8 mouse cellular contexts compared by ENCODE assay signal in the genomic region with DNA sequence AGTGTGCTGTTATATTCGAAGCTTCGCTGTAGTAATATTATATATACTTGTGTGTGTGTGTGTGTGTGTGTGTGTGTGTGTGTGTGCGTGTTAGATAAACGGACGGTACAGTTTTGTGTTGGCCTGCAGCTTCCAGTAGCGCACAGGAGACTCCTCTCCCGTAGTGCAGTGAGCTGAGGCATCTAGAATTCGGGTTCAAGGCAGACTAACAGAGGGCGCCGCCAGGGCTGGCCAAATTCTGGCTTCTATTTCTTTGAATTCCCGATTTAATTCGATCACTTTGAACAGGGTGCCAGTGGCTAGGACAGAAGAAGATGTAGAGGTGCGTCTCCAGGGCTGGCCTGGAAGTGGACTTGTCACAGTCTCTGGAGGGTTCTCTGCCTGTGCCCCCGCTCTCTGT. TPM values are rescaled to one million over a fixed set of nuclear protein-coding genes. Genes with fewer than 3 reads are reported as not detected.
DNase-seq lines count a peak whose midpoint lies in the region; ATAC-seq lines count a peak whose summit lies in the region.

No protein-coding gene starts in this region.

- H3K36me3 ChIP-seq in heart, embryonic 10.5 days, result no peaks in the 10 kb centered on the region
- no peaks in the 10 kb centered on the region for H3K36me3 ChIP-seq in embryonic facial prominence, embryonic 10.5 days (replicated peaks)
- no peaks in the 10 kb centered on the region for H3K36me3 ChIP-seq in hindbrain, embryonic 16.5 days (ENCODE audit: control insufficient read depth, insufficient read depth, low read length)
- no peaks in the 10 kb centered on the region for H3K36me3 ChIP-seq in midbrain, embryonic 12.5 days

- no peak overlapping the region for H3K9ac ChIP-seq in hindbrain, embryonic 16.5 days (ENCODE audit: low read depth, low read length)
- H3K9ac ChIP-seq in midbrain, embryonic 12.5 days (replicated peaks), result no peak overlapping the region

- WGBS in heart, embryonic 10.5 days, result 15% methylated on average over 14 of the region's 14 CpGs
- 10% methylated on average over 14 of the region's 14 CpGs for WGBS in embryonic facial prominence, embryonic 10.5 days
- 9% methylated on average over 14 of the region's 14 CpGs for WGBS in hindbrain, embryonic 16.5 days
- WGBS in midbrain, embryonic 12.5 days, result 9% methylated on average over 14 of the region's 14 CpGs

- H3K4me3 ChIP-seq in heart, embryonic 10.5 days, result peak overlapping the region; percentile 78
- H3K4me3 ChIP-seq in embryonic facial prominence, embryonic 10.5 days, result peak overlapping the region; percentile 72
- peak overlapping the region; percentile 69 for H3K4me3 ChIP-seq in hindbrain, embryonic 16.5 days (ENCODE audit: low read length)
- no peak overlapping the region for H3K4me3 ChIP-seq in midbrain, embryonic 12.5 days

- no peak for DNase-seq in heart, embryonic 10.5 days (ENCODE audit: low spot score)
- DNase-seq in heart, postnatal 25 days (ENCODE audit: low spot score), result no peak
- peak; percentile 42 for DNase-seq in embryonic facial prominence, embryonic 10.5 days (ENCODE audit: low spot score)
- no peak for DNase-seq in left cerebral cortex, postnatal 4 days
- DNase-seq in gastrocnemius, postnatal 10 days, result no peak
- DNase-seq in natural killer cell, adult 2 months (ENCODE audit: low spot score in 2 of 2), result no peak

- H3K9me3 ChIP-seq in heart, embryonic 10.5 days, result no peaks in the 10 kb centered on the region
- no peaks in the 10 kb centered on the region for H3K9me3 ChIP-seq in embryonic facial prominence, embryonic 10.5 days
- H3K9me3 ChIP-seq in hindbrain, embryonic 16.5 days (ENCODE audit: control insufficient read depth, low read length), result no peaks in the 10 kb centered on the region
- H3K9me3 ChIP-seq in midbrain, embryonic 12.5 days, result no peaks in the 10 kb centered on the region

- ATAC-seq in hindbrain, embryonic 16.5 days, result no peak
- no peak for ATAC-seq in midbrain, embryonic 12.5 days (ENCODE audit: low FRiP score, low read depth)

- H3K27me3 ChIP-seq in heart, embryonic 10.5 days (ENCODE audit: insufficient read depth, poor library complexity, severe bottlenecking), result peaks cover 82% of the 10 kb centered on the region
- H3K27me3 ChIP-seq in embryonic facial prominence, embryonic 10.5 days (replicated peaks; ENCODE audit: low read depth, poor library complexity, severe bottlenecking), result peaks cover 84% of the 10 kb centered on the region
- peaks cover 42% of the 10 kb centered on the region for H3K27me3 ChIP-seq in hindbrain, embryonic 16.5 days (replicated peaks; ENCODE audit: control insufficient read depth, insufficient read depth, low read length)
- peaks cover 72% of the 10 kb centered on the region for H3K27me3 ChIP-seq in midbrain, embryonic 12.5 days

- intact Hi-C loops in heart, postnatal 25 days (cut with DNase I), result no loop called here
- intact Hi-C loops in left cerebral cortex, postnatal 4 days (cut with DNase I), result loop anchor here (5.0 to 10.0 kb wide), 2 partner anchors 257 to 300 kb away; no protein-coding TSS in a partner anchor

- H3K27ac ChIP-seq in heart, embryonic 10.5 days, result no peak overlapping the region
- no peak overlapping the region for H3K27ac ChIP-seq in embryonic facial prominence, embryonic 10.5 days (replicated peaks)
- no peak overlapping the region for H3K27ac ChIP-seq in hindbrain, embryonic 16.5 days (ENCODE audit: low read depth, low read length)
- no peak overlapping the region for H3K27ac ChIP-seq in midbrain, embryonic 12.5 days (replicated peaks)

- peak overlapping the region; percentile 100; the same call in 1 of the 2 replicates for H3K4me2 ChIP-seq in hindbrain, embryonic 16.5 days (ENCODE audit: low read length)
- H3K4me2 ChIP-seq in midbrain, embryonic 12.5 days (replicated peaks), result peak overlapping the region; percentile 100

- H3K4me1 ChIP-seq in heart, embryonic 10.5 days, result peaks cover 14% of the 10 kb centered on the region
- peaks cover 21% of the 10 kb centered on the region for H3K4me1 ChIP-seq in embryonic facial prominence, embryonic 10.5 days
- H3K4me1 ChIP-seq in hindbrain, embryonic 16.5 days (ENCODE audit: control insufficient read depth, insufficient read depth, low read depth, low read length), result peaks cover 9% of the 10 kb centered on the region
- H3K4me1 ChIP-seq in midbrain, embryonic 12.5 days, result peaks cover 16% of the 10 kb centered on the region

RNA-seq across cellular contexts. Expression of a gene that starts 0.6 kb away (rescaled TPM):
- 1.0 and 4.0 TPM in 2 replicates for polyA plus RNA-seq in heart, embryonic 10.5 days (2016; fragmentation: Nextera tagmentation; extraction: Ambion mirVana)
- total RNA-seq in heart, postnatal 25 days (2021), result not detected
- 5.8 and 10.0 TPM in 2 replicates for polyA plus RNA-seq in embryonic facial prominence, embryonic 10.5 days (2016; fragmentation: Nextera tagmentation; extraction: Ambion mirVana)
- 17.4 and 23.2 TPM in 2 replicates for polyA plus RNA-seq in hindbrain, embryonic 16.5 days (2015; fragmentation: Nextera tagmentation; extraction: Ambion mirVana)
- polyA plus RNA-seq in midbrain, embryonic 12.5 days (2016; fragmentation: Nextera tagmentation; extraction: Ambion mirVana), result 17.4 and 23.7 TPM in 2 replicates
- 10 to 100 TPM in 1 of 2 experiments, 1 to 10 TPM in 1; 8.2 to 10.7 TPM for total RNA-seq in left cerebral cortex, postnatal 4 days (2021)
- under 1 TPM; 0.31 to 0.95 TPM for total RNA-seq in gastrocnemius, postnatal 10 days (2021)

RNA-seq across cellular contexts. Expression of a gene that starts 10.6 kb away (rescaled TPM):
- not detected in 2 replicates for polyA plus RNA-seq in heart, embryonic 10.5 days (2016; fragmentation: Nextera tagmentation; extraction: Ambion mirVana)
- not detected for total RNA-seq in heart, postnatal 25 days (2021)
- polyA plus RNA-seq in embryonic facial prominence, embryonic 10.5 days (2016; fragmentation: Nextera tagmentation; extraction: Ambion mirVana), result not detected in 2 replicates
- polyA plus RNA-seq in hindbrain, embryonic 16.5 days (2015; fragmentation: Nextera tagmentation; extraction: Ambion mirVana), result 0.10 TPM in 1 of 2 replicates, not detected in the other
- polyA plus RNA-seq in midbrain, embryonic 12.5 days (2016; fragmentation: Nextera tagmentation; extraction: Ambion mirVana), result not detected in 2 replicates
- not detected for total RNA-seq in left cerebral cortex, postnatal 4 days (2021)
- total RNA-seq in gastrocnemius, postnatal 10 days (2021), result not detected

RNA-seq across cellular contexts. Expression of a gene that starts 28.3 kb away (rescaled TPM):
- 0.15 and 0.89 TPM in 2 replicates for polyA plus RNA-seq in heart, embryonic 10.5 days (2016; fragmentation: Nextera tagmentation; extraction: Ambion mirVana)
- not detected for total RNA-seq in heart, postnatal 25 days (2021)
- 1.1 and 3.5 TPM in 2 replicates for polyA plus RNA-seq in embryonic facial prominence, embryonic 10.5 days (2016; fragmentation: Nextera tagmentation; extraction: Ambion mirVana)
- 25.8 and 26.0 TPM in 2 replicates for polyA plus RNA-seq in hindbrain, embryonic 16.5 days (2015; fragmentation: Nextera tagmentation; extraction: Ambion mirVana)
- polyA plus RNA-seq in midbrain, embryonic 12.5 days (2016; fragmentation: Nextera tagmentation; extraction: Ambion mirVana), result 7.6 and 12.9 TPM in 2 replicates
- total RNA-seq in left cerebral cortex, postnatal 4 days (2021), result 10 to 100 TPM; 11.3 to 12.0 TPM
- total RNA-seq in gastrocnemius, postnatal 10 days (2021), result under 1 TPM in 1 of 2 experiments, not detected in 1; 0.16 TPM

RNA-seq across cellular contexts. Expression of a gene that starts 47.2 kb away (rescaled TPM):
- polyA plus RNA-seq in heart, embryonic 10.5 days (2016; fragmentation: Nextera tagmentation; extraction: Ambion mirVana), result 2.5 and 4.0 TPM in 2 replicates
- 10 to 100 TPM; 18.4 to 19.5 TPM for total RNA-seq in heart, postnatal 25 days (2021)
- polyA plus RNA-seq in embryonic facial prominence, embryonic 10.5 days (2016; fragmentation: Nextera tagmentation; extraction: Ambion mirVana), result 0.14 and 0.15 TPM in 2 replicates
- 0.50 and 1.6 TPM in 2 replicates for polyA plus RNA-seq in hindbrain, embryonic 16.5 days (2015; fragmentation: Nextera tagmentation; extraction: Ambion mirVana)
- 0.18 and 0.64 TPM in 2 replicates for polyA plus RNA-seq in midbrain, embryonic 12.5 days (2016; fragmentation: Nextera tagmentation; extraction: Ambion mirVana)
- total RNA-seq in left cerebral cortex, postnatal 4 days (2021), result 1 to 10 TPM; 1.3 to 1.7 TPM
- 1 to 10 TPM; 5.3 to 6.7 TPM for total RNA-seq in gastrocnemius, postnatal 10 days (2021)
